Mouse (Mus musculus): ENCODE results near the gene Castor2. TPM values are rescaled to one million over a fixed set of nuclear protein-coding genes. Genes with fewer than 3 reads are reported as not detected.

Gene Castor2
- polyA plus RNA-seq, 1 experiment from 2014 or later, result 24.1 TPM

DNA sequence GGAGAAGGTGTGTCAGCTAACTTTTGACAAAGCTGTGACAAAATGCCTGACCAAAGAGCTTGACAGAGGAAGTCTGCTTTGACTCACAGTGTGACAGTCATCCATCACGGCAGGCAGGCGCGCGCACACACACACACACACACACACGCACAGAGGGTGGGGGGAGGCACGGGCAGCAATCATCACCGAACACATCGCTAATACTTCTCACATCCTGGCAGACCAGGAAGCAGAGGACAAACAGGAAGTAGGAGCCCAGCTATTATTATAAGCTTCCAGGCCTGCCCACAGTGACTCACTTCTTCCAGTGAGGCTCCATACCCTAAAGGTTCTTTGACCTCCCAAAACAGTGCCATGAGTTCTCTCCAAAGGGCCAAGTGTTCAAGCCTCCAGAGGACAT, 6.3 kb downstream of the Castor2 start:
- H3K27me3 ChIP-seq, result no peaks in the 10 kb centered on the region
- no peak overlapping the region for H3K9ac ChIP-seq
- ATAC-seq, result no peak
- peaks cover 56% of the 10 kb centered on the region for H3K36me3 ChIP-seq (ENCODE audit: poor library complexity, severe bottlenecking)
- H3K4me2 ChIP-seq, result no peak overlapping the region
- H3K4me3 ChIP-seq, result no peak overlapping the region
- WGBS, result 97% methylated on average over 8 of the region's 8 CpGs
- H3K27ac ChIP-seq, result no peak overlapping the region
- no peaks in the 10 kb centered on the region for H3K9me3 ChIP-seq (replicated peaks)
- H3K4me1 ChIP-seq, result peaks cover 23% of the 10 kb centered on the region

DNA sequence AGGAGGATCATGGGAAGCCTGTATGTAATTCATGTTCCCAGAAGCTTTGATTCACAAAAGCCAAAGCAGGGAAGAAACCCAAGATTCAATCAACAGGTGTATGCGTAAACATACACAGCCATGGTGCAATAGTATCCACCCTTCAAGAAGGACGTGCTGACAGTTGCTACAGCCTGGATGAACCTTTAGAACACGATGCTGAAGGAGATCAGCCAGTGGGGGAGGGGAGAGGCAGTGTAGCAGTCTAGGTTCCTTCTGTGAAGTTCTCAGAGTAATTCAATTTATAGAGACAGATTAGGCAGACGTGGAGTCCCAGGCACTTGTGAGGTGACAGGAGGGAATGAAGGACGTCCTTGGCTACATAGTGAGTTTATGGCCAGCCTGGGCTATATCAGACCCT, 15.5 kb downstream of the Castor2 start:
- H3K4me2 ChIP-seq, result no peak overlapping the region
- no peaks in the 10 kb centered on the region for H3K27me3 ChIP-seq
- peaks cover 67% of the 10 kb centered on the region for H3K36me3 ChIP-seq (ENCODE audit: poor library complexity, severe bottlenecking)
- no peak overlapping the region for H3K4me3 ChIP-seq
- H3K27ac ChIP-seq, result no peak overlapping the region
- no peak for ATAC-seq
- 88% methylated on average over 5 of the region's 5 CpGs for WGBS
- no peaks in the 10 kb centered on the region for H3K4me1 ChIP-seq
- peaks cover 6% of the 10 kb centered on the region; the same call in 1 of the 2 replicates for H3K9me3 ChIP-seq (replicated peaks)
- H3K9ac ChIP-seq, result no peak overlapping the region

DNA sequence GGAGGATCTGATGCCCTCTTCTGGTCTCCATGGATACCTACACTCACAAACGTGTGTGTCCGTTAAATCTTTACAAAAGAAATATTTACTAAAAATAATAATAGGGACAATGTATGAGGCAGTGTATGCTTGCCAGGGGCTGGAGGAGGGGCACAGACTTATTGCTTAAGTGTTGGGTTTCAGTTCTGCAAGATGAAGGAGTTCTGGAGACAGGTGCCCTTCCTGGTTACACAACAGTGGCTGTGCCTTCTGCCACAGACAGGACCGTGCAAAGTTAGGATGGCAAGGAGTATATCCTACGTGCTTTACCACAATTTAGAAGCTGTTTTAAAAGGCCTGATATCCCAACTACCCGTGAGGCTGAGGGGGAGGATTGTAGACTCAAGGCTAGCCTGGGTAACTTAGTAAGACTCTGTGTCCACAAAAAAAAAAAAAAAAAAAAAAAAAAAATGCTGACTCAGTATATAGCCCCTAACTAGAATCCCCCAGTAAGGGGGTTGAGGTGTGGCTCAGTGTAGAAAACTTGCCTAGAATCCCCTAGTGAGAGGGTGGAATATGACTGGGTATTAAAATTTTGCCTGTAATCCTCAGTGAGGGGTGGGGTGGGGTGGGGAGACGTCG, 16.2 kb downstream of the Castor2 start:
- H3K27me3 ChIP-seq, result no peaks in the 10 kb centered on the region
- H3K4me1 ChIP-seq, result no peaks in the 10 kb centered on the region
- peaks cover 59% of the 10 kb centered on the region for H3K36me3 ChIP-seq (ENCODE audit: poor library complexity, severe bottlenecking)
- no peak overlapping the region for H3K4me3 ChIP-seq
- WGBS, result 93% methylated on average over 7 of the region's 7 CpGs
- H3K9ac ChIP-seq, result no peak overlapping the region
- no peak overlapping the region for H3K27ac ChIP-seq
- no peak for ATAC-seq
- no peak overlapping the region for H3K4me2 ChIP-seq
- H3K9me3 ChIP-seq (replicated peaks), result peaks cover 6% of the 10 kb centered on the region; the same call in 1 of the 2 replicates

DNA sequence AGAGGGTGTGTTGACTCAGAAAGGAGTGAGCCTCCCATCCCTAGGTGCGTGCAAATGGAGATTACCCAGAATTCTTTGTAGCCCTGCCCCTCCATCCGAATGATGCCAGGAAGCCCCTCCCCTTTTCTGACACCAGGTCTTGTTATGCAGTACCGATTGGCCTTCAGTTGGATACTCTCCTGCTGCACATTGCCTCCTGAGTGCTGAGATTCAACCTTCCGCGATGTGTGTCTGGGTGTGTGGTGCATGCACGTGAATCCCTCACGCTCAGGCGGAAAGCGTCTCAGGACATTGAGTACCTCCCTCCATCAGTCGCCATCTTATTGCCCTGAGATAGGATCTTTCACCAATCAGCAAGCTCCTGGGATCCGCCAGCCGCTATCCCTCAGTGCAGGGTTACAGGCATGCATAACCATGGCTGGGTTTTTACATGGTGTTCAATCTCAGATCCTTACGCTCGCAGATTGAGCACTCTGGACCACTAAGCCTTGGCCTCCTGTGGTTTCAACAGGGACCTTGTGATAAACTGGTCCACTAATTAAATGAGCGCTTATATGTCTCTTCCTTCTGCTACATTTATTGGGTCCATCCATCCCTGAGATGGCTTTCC, 19.4 kb downstream of the Castor2 start:
- Histone ChIP-seq H3K27ac (no peak overlapping the region), H3K9me3 (replicated peaks) (no peaks in the 10 kb centered on the region), H3K4me2 (no peak overlapping the region), H3K4me1 (peaks cover 5% of the 10 kb centered on the region), H3K4me3 (no peak overlapping the region), H3K36me3 (ENCODE audit: poor library complexity, severe bottlenecking) (peaks cover 28% of the 10 kb centered on the region), H3K27me3 (no peaks in the 10 kb centered on the region), H3K9ac (no peak overlapping the region)
- WGBS, result 92% methylated on average over 15 of the region's 15 CpGs
- ATAC-seq, result no peak

DNA sequence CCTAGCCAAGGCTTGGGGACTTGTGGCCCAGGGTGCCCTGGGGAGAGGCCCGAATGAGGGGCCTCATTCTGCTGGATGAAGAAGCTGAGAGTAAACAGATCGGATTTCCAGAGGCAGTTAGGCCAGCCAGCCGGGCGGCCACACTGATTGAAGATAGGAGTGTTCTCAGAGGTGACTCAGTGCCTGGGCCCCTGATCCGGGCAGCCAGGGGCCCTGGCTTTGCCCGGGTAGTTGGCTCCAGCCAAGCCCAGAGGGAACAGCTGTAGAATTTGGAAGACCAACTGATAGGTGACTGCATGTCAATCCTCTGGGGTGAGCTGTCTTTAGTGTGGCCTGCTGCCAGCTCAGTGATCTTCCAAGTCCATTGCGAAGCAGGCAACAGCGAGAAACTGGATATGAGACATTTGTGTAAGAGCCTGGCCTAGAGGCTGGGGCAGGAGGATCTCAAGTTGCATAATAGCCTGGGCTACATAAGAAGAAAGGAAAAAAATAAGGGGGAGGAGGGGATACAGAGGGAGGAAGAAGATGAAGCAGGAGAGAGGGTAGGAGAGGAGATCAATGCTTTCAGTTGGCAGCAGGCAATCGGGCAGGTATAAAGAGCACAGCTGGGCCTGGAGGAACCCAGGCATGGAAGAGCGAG, 20.1 kb downstream of the Castor2 start:
- Histone ChIP-seq H3K4me2 (no peak overlapping the region), H3K36me3 (ENCODE audit: poor library complexity, severe bottlenecking) (peaks cover 27% of the 10 kb centered on the region), H3K27me3 (no peaks in the 10 kb centered on the region), H3K9me3 (replicated peaks) (no peaks in the 10 kb centered on the region), H3K4me3 (no peak overlapping the region), H3K4me1 (peaks cover 5% of the 10 kb centered on the region), H3K9ac (no peak overlapping the region), H3K27ac (no peak overlapping the region)
- no peak for ATAC-seq
- whole genome bisulfite sequencing, result 83% methylated on average over 10 of the region's 10 CpGs

DNA sequence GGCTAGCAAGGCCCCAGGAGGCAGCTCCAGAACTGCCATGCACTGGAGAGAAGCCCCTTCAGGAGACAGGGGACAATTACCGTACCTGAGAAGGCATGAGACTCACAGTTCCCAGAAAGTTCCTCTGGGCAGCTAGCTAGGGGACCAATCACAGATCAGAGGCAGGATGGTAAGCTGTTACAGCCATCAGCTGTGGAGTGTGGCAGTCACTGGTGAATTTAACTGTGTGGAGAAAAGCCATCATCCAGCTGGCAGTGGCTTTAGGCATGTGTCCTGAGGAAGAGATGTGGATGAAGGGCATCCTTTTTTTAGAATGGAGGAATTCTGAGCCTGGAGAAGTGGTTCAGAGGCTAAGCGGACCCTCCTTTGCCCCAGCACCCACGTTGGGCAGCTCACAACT, 20.6 kb downstream of the Castor2 start:
- no peak overlapping the region for H3K27ac ChIP-seq
- peaks cover 31% of the 10 kb centered on the region for H3K36me3 ChIP-seq (ENCODE audit: poor library complexity, severe bottlenecking)
- H3K4me3 ChIP-seq, result no peak overlapping the region
- H3K4me2 ChIP-seq, result no peak overlapping the region
- H3K9me3 ChIP-seq (replicated peaks), result no peaks in the 10 kb centered on the region
- ATAC-seq, result no peak
- peaks cover 5% of the 10 kb centered on the region for H3K4me1 ChIP-seq
- H3K27me3 ChIP-seq, result no peaks in the 10 kb centered on the region
- 97% methylated on average over 3 of the region's 3 CpGs for WGBS
- H3K9ac ChIP-seq, result no peak overlapping the region

DNA sequence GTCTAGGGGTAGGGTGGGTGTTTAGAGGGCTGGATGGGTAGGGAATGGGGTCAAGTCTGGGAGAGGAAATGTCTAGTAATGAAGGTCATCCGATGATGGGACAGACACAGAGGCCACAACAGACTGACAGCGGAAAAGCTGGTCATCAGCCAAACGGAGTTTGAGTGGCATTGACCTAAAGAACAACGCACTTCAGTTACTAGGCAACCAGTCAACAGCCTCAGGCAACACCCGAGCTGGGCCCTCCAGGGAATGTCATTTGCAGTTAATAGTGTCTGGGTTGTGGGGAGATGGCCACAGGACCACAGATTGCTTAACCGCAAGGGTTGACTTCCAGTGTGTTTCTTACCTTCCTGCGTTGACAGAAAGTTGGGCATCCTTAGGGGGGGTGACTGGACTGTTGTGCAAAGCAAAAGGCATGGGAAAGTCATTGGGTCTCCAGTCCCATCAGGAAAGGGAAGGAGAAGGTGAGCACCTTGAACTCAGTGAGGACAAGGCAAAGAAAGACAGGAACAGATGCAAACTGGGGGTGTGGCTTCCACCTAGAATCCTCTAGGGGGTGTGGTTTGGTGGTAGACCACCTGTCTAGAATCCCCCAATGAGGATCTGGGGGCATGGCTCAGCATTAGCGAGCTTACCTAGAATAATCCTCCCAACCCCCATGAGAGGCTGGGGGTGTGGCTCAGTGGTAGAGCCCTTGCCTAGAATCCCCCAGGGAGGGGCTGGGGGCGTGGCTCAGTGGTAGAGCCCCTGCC, 21.8 kb downstream of the Castor2 start:
- H3K4me3 ChIP-seq, result no peak overlapping the region
- WGBS, result 69% methylated on average over 9 of the region's 9 CpGs
- H3K9me3 ChIP-seq (replicated peaks), result no peaks in the 10 kb centered on the region
- no peaks in the 10 kb centered on the region for H3K27me3 ChIP-seq
- H3K36me3 ChIP-seq (ENCODE audit: poor library complexity, severe bottlenecking), result peaks cover 40% of the 10 kb centered on the region
- H3K27ac ChIP-seq, result no peak overlapping the region
- no peak overlapping the region for H3K4me2 ChIP-seq
- H3K9ac ChIP-seq, result no peak overlapping the region
- ATAC-seq, result no peak
- H3K4me1 ChIP-seq, result peaks cover 5% of the 10 kb centered on the region

DNA sequence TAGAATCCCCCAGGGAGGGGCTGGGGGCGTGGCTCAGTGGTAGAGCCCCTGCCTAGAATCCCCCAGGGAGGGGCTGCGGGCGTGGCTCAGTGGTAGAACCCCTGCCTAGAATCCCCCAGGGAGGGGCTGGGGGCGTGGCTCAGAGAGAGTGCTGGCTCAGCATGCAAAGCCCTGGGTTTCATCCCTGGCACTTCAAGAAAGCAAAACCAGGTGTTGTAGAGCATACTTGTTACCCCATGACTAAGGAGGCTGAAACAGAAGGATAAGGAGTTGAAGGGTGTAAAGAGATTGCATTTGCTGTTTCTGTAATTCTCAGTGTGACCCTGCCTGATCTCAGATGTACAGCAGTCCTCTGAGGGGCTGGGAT, 22.4 kb downstream of the Castor2 start:
- Histone ChIP-seq H3K9me3 (replicated peaks) (0 out of 2 replicates have a peak, but pooled peaks cover 4% of the 10 kb centered on the region), H3K4me1 (peaks cover 5% of the 10 kb centered on the region), H3K4me2 (no peak overlapping the region), H3K4me3 (no peak overlapping the region), H3K27ac (no peak overlapping the region), H3K36me3 (ENCODE audit: poor library complexity, severe bottlenecking) (peaks cover 45% of the 10 kb centered on the region), H3K9ac (no peak overlapping the region), H3K27me3 (no peaks in the 10 kb centered on the region)
- 80% methylated on average over 4 of the region's 4 CpGs for WGBS
- no peak for ATAC-seq

DNA sequence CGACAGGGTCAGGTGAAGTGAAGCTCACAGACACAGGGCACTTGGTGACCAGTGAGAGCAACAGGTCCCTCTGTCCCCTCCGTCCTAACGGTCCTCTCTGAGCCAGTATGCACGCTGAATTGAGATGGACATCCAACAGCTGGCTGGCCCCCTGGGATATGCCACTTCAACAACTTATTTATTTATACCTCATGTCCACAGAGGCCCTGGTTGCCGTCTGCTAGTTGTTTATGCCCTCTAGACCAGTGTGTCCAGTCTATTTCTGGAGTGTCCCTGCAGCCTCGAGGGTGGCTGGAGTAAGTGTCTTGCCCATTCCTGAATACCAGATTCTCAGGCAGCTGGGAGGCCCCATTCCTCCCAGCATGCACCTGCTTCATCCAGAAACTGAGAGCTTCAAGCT, 24.3 kb downstream of the Castor2 start:
- peaks cover 45% of the 10 kb centered on the region for H3K36me3 ChIP-seq (ENCODE audit: poor library complexity, severe bottlenecking)
- no peaks in the 10 kb centered on the region for H3K27me3 ChIP-seq
- no peak overlapping the region for H3K27ac ChIP-seq
- WGBS, result 91% methylated on average over 6 of the region's 6 CpGs
- H3K4me3 ChIP-seq, result no peak overlapping the region
- H3K4me2 ChIP-seq, result no peak overlapping the region
- peaks cover 5% of the 10 kb centered on the region for H3K4me1 ChIP-seq
- ATAC-seq, result no peak
- peaks cover 4% of the 10 kb centered on the region; the same call in 1 of the 2 replicates for H3K9me3 ChIP-seq (replicated peaks)
- no peak overlapping the region for H3K9ac ChIP-seq

DNA sequence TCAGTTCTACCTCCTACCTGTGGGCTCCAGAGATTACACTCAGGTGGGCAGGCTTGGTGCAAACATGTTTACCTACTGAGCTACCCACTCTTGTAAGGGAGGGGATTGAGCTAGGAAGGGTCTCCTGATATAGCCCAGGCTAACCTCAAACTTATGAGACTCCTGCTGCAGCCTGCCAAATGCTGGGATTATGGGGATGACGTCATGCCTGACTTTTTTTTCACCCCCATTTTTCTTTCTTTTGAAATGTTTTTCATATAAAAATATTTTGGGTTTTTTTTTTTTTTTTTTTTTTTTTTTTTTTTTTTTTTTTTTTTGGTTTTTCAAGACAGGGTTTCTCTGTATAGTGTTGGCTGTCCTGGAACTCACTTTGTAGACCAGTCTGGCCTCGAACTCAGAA, 26.7 kb downstream of the Castor2 start:
- H3K36me3 ChIP-seq (ENCODE audit: poor library complexity, severe bottlenecking), result peaks cover 37% of the 10 kb centered on the region
- peaks cover 4% of the 10 kb centered on the region; the same call in 1 of the 2 replicates for H3K9me3 ChIP-seq (replicated peaks)
- no peak for ATAC-seq
- no peaks in the 10 kb centered on the region for H3K27me3 ChIP-seq
- H3K4me2 ChIP-seq, result no peak overlapping the region
- no peak overlapping the region for H3K27ac ChIP-seq
- H3K9ac ChIP-seq, result no peak overlapping the region
- H3K4me3 ChIP-seq, result no peak overlapping the region
- WGBS, result 92% methylated on average over 2 of the region's 2 CpGs
- peaks cover 2% of the 10 kb centered on the region for H3K4me1 ChIP-seq

DNA sequence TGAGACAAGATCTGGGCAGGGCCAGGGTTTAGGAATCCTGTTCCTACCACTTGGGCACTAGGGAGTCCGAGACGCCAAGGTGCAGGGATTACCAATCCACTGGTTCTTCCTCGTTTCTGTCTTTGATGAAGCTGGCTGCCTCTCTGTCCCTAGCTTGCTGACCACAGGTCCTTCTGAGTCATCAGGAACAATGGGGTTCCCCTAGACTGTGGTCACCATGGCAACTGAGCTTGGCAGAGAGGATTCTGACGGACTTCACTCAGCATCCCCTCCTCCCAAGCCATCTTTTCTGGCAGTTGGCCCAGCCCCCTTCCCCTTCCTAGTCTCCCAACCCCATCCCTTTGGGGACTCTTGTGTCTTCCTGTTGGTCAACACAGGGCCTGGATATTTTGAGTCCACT, 32.1 kb downstream of the Castor2 start:
- H3K36me3 ChIP-seq (ENCODE audit: poor library complexity, severe bottlenecking), result peaks cover 63% of the 10 kb centered on the region
- peaks cover 8% of the 10 kb centered on the region for H3K4me1 ChIP-seq
- no peak overlapping the region for H3K9ac ChIP-seq
- H3K4me3 ChIP-seq, result no peak overlapping the region
- no peak overlapping the region for H3K4me2 ChIP-seq
- H3K27ac ChIP-seq, result no peak overlapping the region
- WGBS, result 16% methylated on average over 4 of the region's 4 CpGs
- no peak for ATAC-seq
- H3K9me3 ChIP-seq (replicated peaks), result peaks cover 3% of the 10 kb centered on the region; the same call in 1 of the 2 replicates
- no peaks in the 10 kb centered on the region for H3K27me3 ChIP-seq

DNA sequence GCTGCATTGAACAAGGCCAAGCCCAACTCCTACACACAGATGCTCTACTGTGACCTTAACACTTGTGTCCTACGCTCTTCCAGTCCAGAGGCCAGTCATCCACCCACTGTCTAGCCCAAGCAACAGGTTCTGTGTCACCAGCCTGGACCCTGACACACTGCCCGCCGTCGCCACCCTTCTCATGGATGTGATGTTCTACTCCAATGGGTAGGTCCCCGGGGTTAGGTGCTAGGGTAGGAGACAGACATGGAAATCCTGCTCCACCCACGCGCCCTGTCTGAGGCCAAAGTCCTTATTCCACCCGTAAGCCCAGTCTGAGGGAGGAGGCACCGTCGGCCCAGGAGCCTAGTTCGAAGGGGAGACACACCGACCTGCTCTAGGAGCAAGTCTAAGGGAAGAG, 36.5 kb downstream of the Castor2 start:
- no peak overlapping the region for H3K4me2 ChIP-seq
- H3K36me3 ChIP-seq (ENCODE audit: poor library complexity, severe bottlenecking), result peaks cover 79% of the 10 kb centered on the region
- H3K27me3 ChIP-seq, result no peaks in the 10 kb centered on the region
- no peak overlapping the region for H3K9ac ChIP-seq
- WGBS, result 97% methylated on average over 12 of the region's 12 CpGs
- H3K4me3 ChIP-seq, result no peak overlapping the region
- peaks cover 8% of the 10 kb centered on the region for H3K4me1 ChIP-seq
- no peak for ATAC-seq
- H3K27ac ChIP-seq, result no peak overlapping the region
- no peaks in the 10 kb centered on the region for H3K9me3 ChIP-seq (replicated peaks)

Measured in forebrain, embryonic 13.5 days (tissue).